Mouse (Mus musculus) heart, embryonic 11.5 days (tissue): ENCODE measurements around the gene Cmah. TPM values are rescaled to one million over a fixed set of nuclear protein-coding genes. Genes with fewer than 3 reads are reported as not detected.

Experiments used
- polyA plus RNA-seq: library from polyadenylated mRNA; unstranded; fragments of >200 nt; fragmentation: Nextera tagmentation; extraction: Ambion mirVana; gene quantifications from 2 replicates; pipeline ENCODE4 v1.2.1, GENCODE M21; 2014

Gene Cmah
- polyA plus RNA-seq, 1 experiment from 2014 or later, result 0.54 TPM

Other genes with a start within 250 kb of the Cmah start
- 8.4 and 12.1 TPM in 2 replicates for gene Carmil1, start 46.6 kb upstream of the Cmah start, polyA plus RNA-seq